Mouse (Mus musculus) forebrain, embryonic 14.5 days (tissue): Measurements from ENCODE around the gene Cds2. TPM values are rescaled to one million over a fixed set of nuclear protein-coding genes. Genes with fewer than 3 reads are reported as not detected.
"Not testable (repeated sequence)": the region's sequence is repeated elsewhere in the genome, so short reads cannot be mapped to it uniquely, and the experiment has no call there.

ENCODE experiments used
- ATAC-seq: fragments of 200-750 bp; cut with Nextera tagmentation; 2 replicates; pipeline ENCODE4 v1.8.0; 2017; ENCODE audit warnings: mild to moderate bottlenecking, moderate library complexity
- DNase-seq: peaks from one replicate; pipeline ENCODE4 v3.0.0-alpha.2; 2015; ENCODE audit warnings: low spot score
- H3K27ac ChIP-seq: fragments of 300-500 bp; sonication (generic); 2 replicates; pipeline ENCODE4 v1.5.1; 2014; ENCODE audit warnings: low read depth, mild to moderate bottlenecking, control low read depth, low read length, moderate library complexity
- H3K27me3 ChIP-seq: fragments of 300-500 bp; sonication (generic); replicated peaks from 2 replicates; pipeline ENCODE4 v1.6.1; 2014; ENCODE audit warnings: low read length, control low read depth, mixed read lengths; ENCODE audit not compliant: control insufficient read depth, insufficient read depth
- H3K36me3 ChIP-seq: fragments of 300-500 bp; sonication (generic); 2 replicates; pipeline ENCODE4 v1.6.1; 2014; ENCODE audit warnings: low read length, control low read depth; ENCODE audit not compliant: control insufficient read depth, insufficient read depth
- H3K4me1 ChIP-seq: fragments of 300-500 bp; sonication (generic); 2 replicates; pipeline ENCODE4 v1.6.1; 2014; ENCODE audit warnings: antibody characterized with exemption, low read length, control low read depth; ENCODE audit not compliant: control insufficient read depth, insufficient read depth
- H3K4me2 ChIP-seq: fragments of 300-500 bp; sonication (generic); 2 replicates; pipeline ENCODE4 v1.6.1; 2014; ENCODE audit warnings: mild to moderate bottlenecking, control low read depth, low read length
- H3K4me3 ChIP-seq: fragments of 300-500 bp; sonication (generic); 2 replicates; pipeline ENCODE4 v1.5.1; 2014; ENCODE audit warnings: low read depth, low read length, control low read depth
- H3K9ac ChIP-seq: fragments of 300-500 bp; sonication (generic); 2 replicates; pipeline ENCODE4 v1.6.1; 2014; ENCODE audit warnings: mild to moderate bottlenecking, low read length, control low read depth, moderate library complexity
- H3K9me3 ChIP-seq: fragments of 300-500 bp; sonication (generic); replicated peaks from 2 replicates; pipeline ENCODE4 v1.6.1; 2016; ENCODE audit warnings: low read length, control low read depth, mixed read lengths; ENCODE audit not compliant: control insufficient read depth
- WGBS: fragments of 180-500 bp; shearing (Covaris S2); extraction: QIAGEN DNeasy Blood & Tissue Kit; methylation state at CpG from one replicate; pipeline ENCODE4 v1.1.7; 2014; 5-methylcytosine and 5-hydroxymethylcytosine counted together
- polyA plus RNA-seq: library from polyadenylated mRNA; unstranded; fragments of >200 nt; fragmentation: Nextera tagmentation; extraction: Ambion mirVana; gene quantifications from 2 replicates; pipeline ENCODE4 v1.2.1, GENCODE M21; 2014

Gene Cds2
- polyA plus RNA-seq = 23.2 and 29.3 TPM in 2 replicates

DNA sequence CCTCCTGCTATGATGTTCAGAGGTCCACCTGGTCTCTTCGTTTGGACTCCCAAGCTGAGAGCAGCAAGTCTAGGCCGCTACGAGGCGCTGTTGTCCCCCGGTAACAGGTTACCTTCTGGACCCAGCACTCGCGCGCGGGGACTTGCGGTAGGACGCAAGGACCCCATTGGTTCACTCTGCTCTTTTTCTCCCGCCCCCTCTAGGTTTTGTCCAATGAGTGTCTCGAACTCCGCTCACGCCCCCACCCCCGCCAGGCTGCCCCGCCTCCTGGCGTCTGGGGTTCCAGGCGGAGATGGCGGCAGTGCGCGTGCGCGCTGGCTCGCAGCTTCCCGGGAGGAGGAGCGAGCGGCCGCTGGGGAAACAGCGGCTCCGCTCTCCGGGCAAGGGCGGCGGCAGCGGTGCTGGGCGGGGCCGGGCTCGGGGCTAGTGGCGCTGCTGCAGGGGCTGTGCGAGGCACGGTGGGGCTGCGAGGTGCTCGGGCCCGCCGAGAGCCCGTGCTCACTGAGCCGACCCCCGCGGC is at the start of gene Cds2:
TSS of gene Cds2 (plus strand) at position 270 of the 520 bp plus-strand sequence.
- Histone ChIP-seq H3K4me1 (peaks cover 14% of the 10 kb centered on the region), H3K27me3 (no peaks in the 10 kb centered on the region), H3K36me3 (no peaks in the 10 kb centered on the region), H3K4me2 (peak within 1 kb of the TSS; percentile 47), H3K9ac (peak within 1 kb of the TSS; percentile 93), H3K4me3 (peak within 1 kb of the TSS; percentile 92), H3K9me3 (no peaks in the 10 kb centered on the region), H3K27ac (peak within 1 kb of the TSS; percentile 86)
- ATAC-seq (peak; percentile 99), DNase-seq (peak; percentile 100)
- WGBS = under 1% methylated on average over 49 of the region's 49 CpGs

DNA sequence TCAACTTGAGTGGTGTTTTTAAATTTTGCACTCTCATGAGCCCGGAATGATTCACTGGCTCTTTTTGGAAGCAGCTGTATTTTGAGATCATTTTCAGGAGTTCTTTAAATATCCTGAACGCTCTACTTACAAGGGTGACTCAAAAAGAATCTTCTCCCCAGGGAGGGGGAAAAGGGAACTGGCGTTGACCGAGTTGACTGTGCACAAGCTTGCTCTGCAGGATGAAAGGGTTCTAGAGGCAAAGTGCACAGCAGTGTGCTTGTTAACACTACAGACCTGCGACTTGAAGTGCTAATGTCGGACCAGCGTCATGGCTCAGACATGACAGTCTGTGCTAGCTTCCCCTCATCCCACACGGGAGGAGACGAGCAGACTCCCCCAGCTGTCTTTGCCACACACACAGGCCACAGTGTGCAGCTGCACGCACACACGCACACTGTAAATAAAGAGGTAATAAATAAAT is 41.3 kb upstream of the Cds2 start:
- DNase-seq = no peak

DNA sequence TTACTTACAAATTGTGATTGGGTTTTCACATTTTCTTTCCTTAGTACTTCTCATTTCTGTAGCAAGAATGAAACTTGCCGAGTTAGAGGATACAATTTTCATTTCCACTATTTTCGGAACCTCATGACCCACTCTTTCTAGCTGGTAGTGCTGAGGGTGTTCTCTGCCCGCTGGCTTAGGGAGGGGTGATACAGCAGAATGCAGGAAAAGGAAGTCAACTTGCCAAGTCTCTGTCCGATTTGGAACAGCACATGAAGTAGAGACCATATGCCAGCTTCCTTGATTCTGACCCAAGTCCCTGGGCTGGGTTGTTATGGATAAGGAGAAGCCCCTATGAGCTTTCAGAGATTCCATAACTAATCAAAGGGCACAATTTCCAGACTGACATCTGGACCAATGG is 38.6 kb upstream of the Cds2 start:
- H3K27me3 ChIP-seq = no peaks in the 10 kb centered on the region
- H3K9me3 ChIP-seq = no peaks in the 10 kb centered on the region
- no peaks in the 10 kb centered on the region for H3K36me3 ChIP-seq
- H3K4me3 ChIP-seq = no peak overlapping the region
- H3K27ac ChIP-seq = no peak overlapping the region
- H3K4me1 ChIP-seq = no peaks in the 10 kb centered on the region
- ATAC-seq = no peak
- H3K9ac ChIP-seq = no peak overlapping the region
- WGBS = 91% methylated on average over 4 of the region's 4 CpGs
- no peak for DNase-seq
- H3K4me2 ChIP-seq = no peak overlapping the region

More for the DNA sequence above, 41.3 kb upstream of the Cds2 start:
- Histone ChIP-seq H3K4me2 (no peak overlapping the region), H3K4me1 (no peaks in the 10 kb centered on the region), H3K9me3 (no peaks in the 10 kb centered on the region), H3K36me3 (no peaks in the 10 kb centered on the region), H3K4me3 (no peak overlapping the region), H3K9ac (no peak overlapping the region), H3K27me3 (no peaks in the 10 kb centered on the region), H3K27ac (no peak overlapping the region)
- 72% methylated on average over 11 of the region's 11 CpGs for WGBS
- ATAC-seq = no peak

DNA sequence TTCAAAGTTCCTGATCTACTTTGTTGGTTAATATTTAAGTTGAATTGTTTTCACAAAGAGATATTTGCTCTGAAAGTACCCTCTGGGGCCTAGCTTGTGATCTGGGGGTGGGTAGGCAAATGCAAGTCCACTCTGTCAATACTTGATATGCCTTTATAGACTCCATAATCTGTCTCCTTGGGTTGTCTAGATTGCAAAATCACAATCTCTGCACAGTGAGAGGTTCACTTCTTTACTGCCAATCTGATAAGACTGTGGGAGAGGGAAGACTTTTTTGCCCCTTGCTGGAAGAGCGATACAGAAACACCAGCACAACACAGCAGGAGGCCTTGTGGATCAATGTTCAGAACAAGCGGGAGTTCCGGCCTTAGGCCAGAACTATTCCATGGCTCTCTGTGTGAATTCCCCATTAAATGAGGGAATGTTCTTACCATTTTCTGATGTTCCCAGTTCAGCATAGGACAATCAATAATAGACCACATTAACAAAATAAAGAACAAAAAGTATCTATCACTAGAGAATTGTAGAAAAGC is 30.5 kb upstream of the Cds2 start:
- no peaks in the 10 kb centered on the region for H3K9me3 ChIP-seq
- H3K9ac ChIP-seq = no peak overlapping the region
- no peak overlapping the region for H3K4me2 ChIP-seq
- ATAC-seq (no peak), DNase-seq (no peak)
- H3K27me3 ChIP-seq = no peaks in the 10 kb centered on the region
- H3K36me3 ChIP-seq = no peaks in the 10 kb centered on the region
- H3K4me3 ChIP-seq = no peak overlapping the region
- 65% methylated on average over 3 of the region's 3 CpGs for WGBS
- no peaks in the 10 kb centered on the region for H3K4me1 ChIP-seq
- no peak overlapping the region for H3K27ac ChIP-seq

DNA sequence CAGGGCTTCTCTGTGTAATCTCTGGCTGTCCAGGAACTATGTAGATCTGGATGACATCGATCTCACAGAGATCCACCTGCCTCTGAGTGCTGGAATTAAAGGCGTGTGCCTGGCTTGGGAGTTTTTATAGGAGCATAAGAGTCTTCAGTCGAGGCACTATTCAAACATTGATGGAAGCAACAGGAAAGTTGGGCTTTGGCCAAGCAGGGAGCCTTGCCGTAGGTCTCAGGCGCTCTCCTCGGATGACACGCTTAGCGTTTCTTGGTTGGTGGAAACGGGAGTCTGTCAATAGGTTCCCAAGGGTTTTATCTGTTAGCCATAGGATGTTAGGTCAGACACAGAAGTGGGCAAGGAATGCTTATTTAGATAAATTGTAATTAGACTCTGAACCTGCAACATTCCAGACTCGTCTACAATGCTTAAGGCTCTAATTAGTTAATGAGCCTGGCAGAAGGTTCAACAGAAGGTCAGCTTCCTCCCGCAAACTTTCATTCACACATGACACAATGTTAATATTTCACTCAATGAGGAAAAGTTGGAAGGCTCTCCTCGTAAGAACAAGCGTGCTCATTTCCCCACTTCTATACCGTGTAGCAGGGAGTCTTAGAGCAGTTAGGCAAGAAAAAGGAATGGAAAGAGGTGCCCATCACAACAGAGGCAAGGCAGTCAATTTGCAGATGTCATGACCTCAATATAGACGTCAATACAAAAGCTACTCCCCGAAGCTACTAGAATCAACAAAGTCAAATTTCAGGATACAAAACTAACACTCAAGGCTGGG is 28.8 kb upstream of the Cds2 start:
- ATAC-seq (no peak), DNase-seq (no peak)
- H3K9ac ChIP-seq = no peak overlapping the region
- H3K4me2 ChIP-seq = no peak overlapping the region
- no peaks in the 10 kb centered on the region for H3K9me3 ChIP-seq
- 66% methylated on average over 16 of the region's 16 CpGs for WGBS
- H3K27me3 ChIP-seq = no peaks in the 10 kb centered on the region
- no peaks in the 10 kb centered on the region for H3K36me3 ChIP-seq
- H3K4me1 ChIP-seq = no peaks in the 10 kb centered on the region
- H3K4me3 ChIP-seq = no peak overlapping the region
- H3K27ac ChIP-seq = no peak overlapping the region

DNA sequence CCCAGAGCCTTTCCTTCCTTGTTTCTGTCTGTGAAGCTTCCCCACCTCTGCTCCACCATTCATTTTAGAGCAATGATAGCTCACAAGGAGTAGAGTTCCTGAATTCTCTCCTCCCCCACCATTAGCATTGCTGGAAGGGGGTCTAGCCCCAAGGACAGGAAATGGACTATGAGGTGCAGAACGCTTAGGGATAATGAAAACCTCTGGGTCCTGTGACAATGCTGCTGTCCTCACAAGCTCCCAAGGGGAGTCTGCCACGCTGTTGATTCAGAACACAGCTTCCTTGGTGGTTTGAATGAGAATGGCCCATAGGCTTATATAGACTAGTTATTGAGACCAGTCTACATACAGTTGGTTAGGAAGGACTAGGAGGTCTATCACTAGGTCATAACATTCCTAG is 27.7 kb upstream of the Cds2 start:
- no peak overlapping the region for H3K9ac ChIP-seq
- no peaks in the 10 kb centered on the region for H3K9me3 ChIP-seq
- no peaks in the 10 kb centered on the region for H3K27me3 ChIP-seq
- no peak for DNase-seq
- no peaks in the 10 kb centered on the region for H3K36me3 ChIP-seq
- H3K4me1 ChIP-seq = no peaks in the 10 kb centered on the region
- 72% methylated on average over 2 of the region's 2 CpGs for WGBS
- H3K27ac ChIP-seq = no peak overlapping the region
- no peak overlapping the region for H3K4me3 ChIP-seq
- no peak for ATAC-seq
- H3K4me2 ChIP-seq = no peak overlapping the region

DNA sequence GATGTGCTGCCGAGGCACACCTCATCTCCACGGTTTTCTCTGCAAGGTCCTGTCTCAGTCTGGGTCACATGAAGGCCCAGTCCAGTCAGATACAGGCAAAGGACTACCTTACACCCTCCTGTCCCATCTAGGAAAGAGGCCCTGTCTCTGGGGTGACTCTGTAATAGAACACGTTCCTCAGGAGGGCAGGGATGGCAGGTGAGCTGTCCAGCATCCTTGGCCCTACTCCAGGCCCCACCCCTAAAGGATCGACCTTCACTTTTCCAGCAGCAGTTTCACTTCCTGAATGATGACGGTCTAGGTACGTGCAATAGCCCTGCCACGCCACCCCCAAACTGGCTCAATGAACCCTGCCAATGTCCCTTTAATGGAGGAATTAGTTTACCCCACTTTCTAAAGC is 27.0 kb upstream of the Cds2 start:
- Histone ChIP-seq H3K4me2 (no peak overlapping the region), H3K36me3 (no peaks in the 10 kb centered on the region), H3K9me3 (no peaks in the 10 kb centered on the region), H3K9ac (no peak overlapping the region), H3K4me3 (no peak overlapping the region), H3K27ac (no peak overlapping the region), H3K4me1 (no peaks in the 10 kb centered on the region), H3K27me3 (no peaks in the 10 kb centered on the region)
- no peak for ATAC-seq
- DNase-seq = no peak
- 83% methylated on average over 7 of the region's 7 CpGs for WGBS

DNA sequence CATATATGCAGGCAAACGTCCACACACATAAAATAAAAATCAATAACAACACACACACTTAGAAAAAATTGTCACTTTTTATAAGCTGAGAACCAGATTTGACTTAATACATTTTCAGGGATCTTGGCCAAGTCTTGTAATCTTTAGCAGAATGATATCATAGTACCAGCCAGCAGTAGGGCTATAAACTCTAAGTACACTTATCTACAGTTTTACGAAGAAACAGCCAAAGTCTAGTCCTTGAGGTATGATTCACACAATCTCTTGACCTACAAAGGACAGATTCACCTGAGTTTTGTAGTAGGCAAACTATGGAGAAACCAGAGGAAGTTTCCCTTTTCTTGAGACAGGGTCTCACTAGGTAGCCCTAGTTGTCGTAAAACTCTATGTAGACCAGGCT is 23.5 kb upstream of the Cds2 start:
- H3K9me3 ChIP-seq, H3K4me1 ChIP-seq, DNase-seq, H3K36me3 ChIP-seq, ATAC-seq, H3K27me3 ChIP-seq, H3K9ac ChIP-seq, H3K4me3 ChIP-seq, H3K27ac ChIP-seq, H3K4me2 ChIP-seq: not testable (repeated sequence)
- 94% methylated on average over 3 of the region's 3 CpGs for WGBS

DNA sequence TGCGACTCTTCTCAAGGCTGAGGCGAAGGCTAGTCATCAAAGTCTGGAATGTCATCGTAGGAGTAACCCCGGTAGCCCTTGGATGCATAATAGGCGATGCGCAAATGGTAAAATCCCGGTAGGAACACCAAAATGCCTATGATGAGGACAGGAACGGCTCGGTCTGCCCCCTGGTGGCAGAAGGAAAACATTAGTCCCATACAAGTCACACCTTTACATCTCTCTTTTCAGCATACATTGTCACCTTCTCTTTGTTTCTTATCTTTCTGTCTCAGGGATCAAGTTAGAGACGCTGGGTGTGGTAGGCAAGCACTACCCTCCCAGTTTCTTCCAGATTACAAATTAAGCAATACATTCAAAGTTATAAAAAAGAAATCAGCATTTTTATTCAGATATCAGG is 22.5 kb upstream of the Cds2 start:
- not testable (repeated sequence) for H3K4me2 ChIP-seq, H3K4me3 ChIP-seq, H3K27ac ChIP-seq, H3K27me3 ChIP-seq, H3K4me1 ChIP-seq, H3K9me3 ChIP-seq, H3K9ac ChIP-seq
- DNase-seq (peak; percentile 72), ATAC-seq (peak; percentile 72)
- H3K36me3 ChIP-seq = peaks cover 11% of the 10 kb centered on the region
- 18% methylated on average over 6 of the region's 10 CpGs for WGBS
